Mouse (Mus musculus) midbrain, embryonic 11.5 days (tissue): ENCODE measurements around the gene Ccdc57. TPM values are rescaled to one million over a fixed set of nuclear protein-coding genes. Genes with fewer than 3 reads are reported as not detected.

Source experiments
- ATAC-seq: fragments of 200-750 bp; cut with Nextera tagmentation; 2 replicates; pipeline ENCODE4 v1.8.0; 2017; ENCODE audit warnings: moderate TSS enrichment, moderate library complexity; ENCODE audit not compliant: low FRiP score
- DNase-seq: peaks from one replicate; pipeline ENCODE4 v3.0.0; 2015; ENCODE audit warnings: low spot score; ENCODE audit errors: missing footprints
- H3K27ac ChIP-seq: fragments of 300-500 bp; sonication (generic); 2 replicates; pipeline ENCODE4 v1.5.1; 2014; ENCODE audit warnings: low read depth, low read length
- H3K27me3 ChIP-seq: fragments of 300-500 bp; sonication (generic); 2 replicates; pipeline ENCODE4 v1.6.1; 2014; ENCODE audit warnings: mild to moderate bottlenecking, low read length, moderate library complexity, mixed read lengths; ENCODE audit not compliant: control insufficient read depth, insufficient read depth
- H3K36me3 ChIP-seq: fragments of 300-500 bp; sonication (generic); 2 replicates; pipeline ENCODE4 v1.6.1; 2014; ENCODE audit warnings: mild to moderate bottlenecking, low read length, moderate library complexity, mixed read lengths; ENCODE audit not compliant: control insufficient read depth, insufficient read depth
- H3K4me1 ChIP-seq: fragments of 300-500 bp; sonication (generic); 2 replicates; pipeline ENCODE4 v1.6.1; 2014; ENCODE audit warnings: low read length; ENCODE audit not compliant: control insufficient read depth, insufficient read depth
- H3K4me2 ChIP-seq: fragments of 300-500 bp; sonication (generic); 2 replicates; pipeline ENCODE4 v1.6.1; 2014; ENCODE audit warnings: mild to moderate bottlenecking, moderate library complexity
- H3K4me3 ChIP-seq: fragments of 300-500 bp; sonication (generic); 2 replicates; pipeline ENCODE4 v1.5.1; 2014; ENCODE audit warnings: low read depth, low read length
- H3K9ac ChIP-seq: fragments of 300-500 bp; sonication (generic); 2 replicates; pipeline ENCODE4 v1.6.1; 2014; ENCODE audit warnings: low read length
- H3K9me3 ChIP-seq: fragments of 300-500 bp; sonication (generic); 2 replicates; pipeline ENCODE4 v1.6.1; 2016; ENCODE audit warnings: low read length; ENCODE audit not compliant: control insufficient read depth
- WGBS: fragments of 180-500 bp; shearing (Covaris S2); extraction: QIAGEN DNeasy Blood & Tissue Kit; methylation state at CpG from one replicate; pipeline ENCODE4 v1.1.7; 2014; 5-methylcytosine and 5-hydroxymethylcytosine counted together
- polyA plus RNA-seq: library from polyadenylated mRNA; unstranded; fragments of >200 nt; fragmentation: Nextera tagmentation; extraction: Ambion mirVana; gene quantifications from 2 replicates; pipeline ENCODE4 v1.2.1, GENCODE M21; 2014

Ccdc57 gene
- polyA plus RNA-seq, 1 experiment from 2014 or later, result 4.3 TPM

GRCm38 (mm10) chr11:120831659-120832440, 100.8 kb downstream of the Ccdc57 start:
- 77% methylated on average over 3 of the region's 3 CpGs for WGBS
- no peak overlapping the region for H3K27ac ChIP-seq
- no peaks in the 10 kb centered on the region for H3K36me3 ChIP-seq
- H3K4me2 ChIP-seq, result no peak overlapping the region
- peaks cover 15% of the 10 kb centered on the region for H3K4me1 ChIP-seq
- DNase-seq (no peak), ATAC-seq (no peak)
- H3K9ac ChIP-seq, result no peak overlapping the region
- no peaks in the 10 kb centered on the region for H3K9me3 ChIP-seq
- no peak overlapping the region for H3K4me3 ChIP-seq
- H3K27me3 ChIP-seq, result no peaks in the 10 kb centered on the region

GRCm38 (mm10) chr11:120830686-120831085, 102.0 kb downstream of the Ccdc57 start:
- DNase-seq (no peak), ATAC-seq (no peak)
- Histone ChIP-seq H3K4me2 (no peak overlapping the region), H3K4me1 (peaks cover 26% of the 10 kb centered on the region), H3K27me3 (no peaks in the 10 kb centered on the region), H3K36me3 (no peaks in the 10 kb centered on the region), H3K27ac (no peak overlapping the region), H3K9me3 (no peaks in the 10 kb centered on the region), H3K4me3 (no peak overlapping the region), H3K9ac (no peak overlapping the region)
- WGBS, result 82% methylated on average over 12 of the region's 12 CpGs

- no peak overlapping the region for H3K4me2 ChIP-seq
- H3K4me1 ChIP-seq, result peaks cover 33% of the 10 kb centered on the region
- WGBS, result 91% methylated on average over 10 of the region's 10 CpGs
- ATAC-seq, result no peak
- H3K27ac ChIP-seq, result no peak overlapping the region
- no peaks in the 10 kb centered on the region for H3K9me3 ChIP-seq
- H3K9ac ChIP-seq, result no peak overlapping the region
- H3K27me3 ChIP-seq, result no peaks in the 10 kb centered on the region
- peak; percentile 79 for DNase-seq
- no peaks in the 10 kb centered on the region for H3K36me3 ChIP-seq
- H3K4me3 ChIP-seq, result no peak overlapping the region
Observed at GRCm38 (mm10) chr11:120829757-120830532, 102.7 kb downstream of the Ccdc57 start.

- H3K27me3 ChIP-seq, result no peaks in the 10 kb centered on the region
- no peak overlapping the region for H3K4me2 ChIP-seq
- ATAC-seq, result no peak
- 77% methylated on average over 4 of the region's 4 CpGs for WGBS
- no peak overlapping the region for H3K4me3 ChIP-seq
- no peaks in the 10 kb centered on the region for H3K9me3 ChIP-seq
- peak; percentile 80 for DNase-seq
- H3K27ac ChIP-seq, result no peak overlapping the region
- no peaks in the 10 kb centered on the region for H3K36me3 ChIP-seq
- H3K4me1 ChIP-seq, result peaks cover 21% of the 10 kb centered on the region
- H3K9ac ChIP-seq, result no peak overlapping the region
Observed at GRCm38 (mm10) chr11:120828416-120828815, 104.3 kb downstream of the Ccdc57 start.

- no peaks in the 10 kb centered on the region for H3K9me3 ChIP-seq
- no peak overlapping the region for H3K4me2 ChIP-seq
- H3K36me3 ChIP-seq, result peaks cover 7% of the 10 kb centered on the region; the same call in 1 of the 2 replicates
- peaks cover 39% of the 10 kb centered on the region for H3K4me1 ChIP-seq
- no peak overlapping the region for H3K4me3 ChIP-seq
- H3K27me3 ChIP-seq, result no peaks in the 10 kb centered on the region
- WGBS, result 78% methylated on average over 8 of the region's 8 CpGs
- peak overlapping the region; percentile 94 for H3K9ac ChIP-seq
- no peak for ATAC-seq
- peak; percentile 66 for DNase-seq
- H3K27ac ChIP-seq, result peak overlapping the region; percentile 98
Observed at GRCm38 (mm10) chr11:120826016-120826953, 106.4 kb downstream of the Ccdc57 start.

GRCm38 (mm10) chr11:120825289-120825863, 107.3 kb downstream of the Ccdc57 start:
- 49% methylated on average over 4 of the region's 4 CpGs for WGBS
- Histone ChIP-seq H3K9me3 (no peaks in the 10 kb centered on the region), H3K4me3 (peak overlapping the region; percentile 88), H3K27ac (peak overlapping the region; percentile 98), H3K9ac (peak overlapping the region; percentile 94), H3K27me3 (no peaks in the 10 kb centered on the region), H3K4me1 (peaks cover 43% of the 10 kb centered on the region), H3K36me3 (peaks cover 16% of the 10 kb centered on the region), H3K4me2 (peak overlapping the region; percentile 98)
- DNase-seq, result peak; percentile 96
- ATAC-seq, result no peak

- Histone ChIP-seq H3K4me3 (peak overlapping the region; percentile 88), H3K27ac (peak overlapping the region; percentile 98), H3K27me3 (no peaks in the 10 kb centered on the region), H3K4me1 (peaks cover 43% of the 10 kb centered on the region), H3K36me3 (peaks cover 19% of the 10 kb centered on the region), H3K4me2 (peak overlapping the region; percentile 98), H3K9me3 (no peaks in the 10 kb centered on the region), H3K9ac (peak overlapping the region; percentile 94)
- ATAC-seq, result peak; percentile 56
- DNase-seq, result no peak
- WGBS, result 0% methylated on average over 21 of the region's 21 CpGs
Observed at GRCm38 (mm10) chr11:120824787-120825288, 107.8 kb downstream of the Ccdc57 start.
